Mouse (Mus musculus): ENCODE results near the gene Nus1. TPM values are rescaled to one million over a fixed set of nuclear protein-coding genes. Genes with fewer than 3 reads are reported as not detected.

Gene Nus1
- total RNA-seq, 1 experiment, result 38.4 TPM

DNA sequence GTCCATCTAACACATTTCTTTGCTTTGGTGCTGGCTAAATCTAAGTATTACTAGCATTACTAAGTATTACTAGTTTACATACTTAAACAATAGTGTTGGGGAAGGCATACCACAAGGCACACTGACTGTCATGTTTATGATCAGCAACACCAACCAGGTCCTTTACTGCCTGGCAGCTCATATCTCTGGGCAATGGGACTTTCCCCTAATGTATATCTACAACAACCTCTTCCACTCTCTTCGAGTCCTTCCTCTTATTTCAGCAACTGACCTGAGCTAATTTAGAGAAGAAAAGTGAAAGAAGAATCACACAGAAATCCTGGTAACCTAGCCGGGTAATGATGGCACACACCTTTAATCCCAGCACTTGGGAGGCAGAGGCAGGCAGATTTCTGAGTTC is 40.9 kb upstream of the Nus1 start:
- Histone ChIP-seq H3K9ac (ENCODE audit: insufficient read depth, low read depth, low read length, poor library complexity, severe bottlenecking) (no peak overlapping the region), H3K27ac (ENCODE audit: insufficient read depth, low read depth, low read length, poor library complexity, severe bottlenecking) (no peak overlapping the region), H3K36me3 (ENCODE audit: control insufficient read depth, insufficient read depth, low read length, poor library complexity, severe bottlenecking) (no peaks in the 10 kb centered on the region), H3K4me3 (ENCODE audit: insufficient read depth in 1 of 2, low read depth in 1 of 2, low read length in 2 of 2, poor library complexity in 1 of 2, severe bottlenecking in 1 of 2) (no peak overlapping the region), H3K9me3 (ENCODE audit: control insufficient read depth, insufficient read depth, low read depth, low read length) (no peaks in the 10 kb centered on the region), H3K4me1 (ENCODE audit: control insufficient read depth in 2 of 2, insufficient read depth in 2 of 2, low read length in 2 of 2, poor library complexity in 1 of 2) (peaks cover 0 to 6% of the 10 kb centered on the region in 2 experiments; a peak in 1 of 4 replicates)
- in situ Hi-C loops (cut with MboI; ENCODE audit: low sequenced_read_pairs in 2 of 2, unreplicated experiment in 2 of 2), result loop anchor here in 1 of 2 experiments (25.0 kb wide), 2 partner anchors 239 to 589 kb away; no protein-coding TSS in a partner anchor
- TF ChIP-seq ZNF384 (IDR thresholded peaks at IDR 0.05; ENCODE audit: low read depth, low read length), result no peak
- no peak for TF ChIP-seq MAFK (IDR thresholded peaks at IDR 0.05; ENCODE audit: insufficient read depth, low read depth, low read length)
- no peak for TF ChIP-seq HCFC1 (IDR thresholded peaks at IDR 0.05; ENCODE audit: borderline replicate concordance, insufficient read depth, low read length)
- no peak for TF ChIP-seq ZC3H11A (IDR thresholded peaks at IDR 0.05; ENCODE audit: borderline replicate concordance, low read depth, low read length)
- TF ChIP-seq CHD2 (IDR thresholded peaks at IDR 0.05; ENCODE audit: low read depth, low read length), result no peak
- DNase-seq (ENCODE audit: low read depth, low spot score), result no peak

DNA sequence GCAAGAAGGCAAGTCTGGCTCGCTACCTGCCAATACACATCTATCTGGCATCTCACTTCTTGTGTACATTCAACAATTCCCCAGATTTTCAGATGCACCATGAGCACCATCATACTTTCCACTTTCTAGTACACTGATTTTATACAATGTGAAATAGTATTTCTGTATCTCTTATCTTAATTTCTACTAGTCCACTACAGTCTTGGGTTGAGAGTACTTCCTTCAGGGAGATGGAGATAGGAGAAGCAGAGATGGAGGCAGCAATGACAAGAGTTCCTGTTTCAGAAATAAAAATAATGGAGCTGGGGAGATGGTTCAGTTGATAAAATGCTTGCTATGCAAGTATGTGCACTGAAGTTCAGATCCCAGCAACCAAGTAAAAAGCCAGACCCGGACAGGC is 39.5 kb upstream of the Nus1 start:
- peaks cover 0 to 6% of the 10 kb centered on the region in 2 experiments; a peak in 1 of 4 replicates for H3K4me1 ChIP-seq (ENCODE audit: control insufficient read depth in 2 of 2, insufficient read depth in 2 of 2, low read length in 2 of 2, poor library complexity in 1 of 2)
- no peak overlapping the region for H3K9ac ChIP-seq (ENCODE audit: insufficient read depth, low read depth, low read length, poor library complexity, severe bottlenecking)
- in situ Hi-C loops (cut with MboI; ENCODE audit: low sequenced_read_pairs in 2 of 2, unreplicated experiment in 2 of 2), result loop anchor here in 1 of 2 experiments (25.0 kb wide), 2 partner anchors 241 to 591 kb away; no protein-coding TSS in a partner anchor
- H3K27ac ChIP-seq (ENCODE audit: insufficient read depth, low read depth, low read length, poor library complexity, severe bottlenecking), result no peak overlapping the region
- H3K4me3 ChIP-seq (ENCODE audit: insufficient read depth in 1 of 2, low read depth in 1 of 2, low read length in 2 of 2, poor library complexity in 1 of 2, severe bottlenecking in 1 of 2), result no peak overlapping the region
- TF ChIP-seq CHD2 (IDR thresholded peaks at IDR 0.05; ENCODE audit: low read depth, low read length) (no peak), MAFK (IDR thresholded peaks at IDR 0.05; ENCODE audit: insufficient read depth, low read depth, low read length) (no peak), ZC3H11A (IDR thresholded peaks at IDR 0.05; ENCODE audit: borderline replicate concordance, low read depth, low read length) (no peak), HCFC1 (IDR thresholded peaks at IDR 0.05; ENCODE audit: borderline replicate concordance, insufficient read depth, low read length) (no peak), ZNF384 (IDR thresholded peaks at IDR 0.05; ENCODE audit: low read depth, low read length) (no peak)
- no peaks in the 10 kb centered on the region for H3K9me3 ChIP-seq (ENCODE audit: control insufficient read depth, insufficient read depth, low read depth, low read length)
- DNase-seq (ENCODE audit: low read depth, low spot score), result no peak
- no peaks in the 10 kb centered on the region for H3K36me3 ChIP-seq (ENCODE audit: control insufficient read depth, insufficient read depth, low read length, poor library complexity, severe bottlenecking)

DNA sequence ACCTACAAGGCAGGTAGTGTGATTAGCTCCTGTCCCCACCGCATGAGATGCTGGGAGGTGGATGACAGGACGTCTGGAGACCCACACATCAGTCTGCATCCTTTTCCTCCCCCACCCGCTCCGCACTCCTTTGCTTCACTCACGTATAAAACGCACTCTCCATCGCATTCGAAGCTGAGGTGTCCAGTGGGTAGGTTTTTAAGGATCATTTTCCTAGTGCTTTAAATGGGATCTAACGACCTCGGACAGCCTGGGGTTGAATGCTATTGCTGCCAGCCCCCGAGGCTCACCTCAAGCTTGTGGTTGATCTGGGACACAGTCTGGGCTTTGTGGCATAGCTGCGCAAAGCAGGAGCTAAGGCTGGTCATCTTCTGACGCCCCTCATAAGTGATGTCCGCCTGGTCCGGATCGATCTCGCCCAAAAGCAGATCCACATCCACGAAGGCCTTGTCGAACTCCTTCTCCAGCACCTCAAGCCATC is 36.0 kb upstream of the Nus1 start:
- 0 out of 2 replicates have a peak overlapping the region, but pooled peaks have one; percentile 36 for H3K27ac ChIP-seq (ENCODE audit: insufficient read depth, low read depth, low read length, poor library complexity, severe bottlenecking)
- no peaks in the 10 kb centered on the region for H3K9me3 ChIP-seq (ENCODE audit: control insufficient read depth, insufficient read depth, low read depth, low read length)
- DNase-seq (ENCODE audit: low read depth, low spot score), result peak; percentile 19
- peaks cover 0 to 6% of the 10 kb centered on the region in 2 experiments; a peak in 1 of 4 replicates for H3K4me1 ChIP-seq (ENCODE audit: control insufficient read depth in 2 of 2, insufficient read depth in 2 of 2, low read length in 2 of 2, poor library complexity in 1 of 2)
- peak overlapping the region; percentile 92 for H3K9ac ChIP-seq (ENCODE audit: insufficient read depth, low read depth, low read length, poor library complexity, severe bottlenecking)
- TF ChIP-seq ZNF384 (IDR thresholded peaks at IDR 0.05; ENCODE audit: low read depth, low read length), result no peak
- no peak for TF ChIP-seq HCFC1 (IDR thresholded peaks at IDR 0.05; ENCODE audit: borderline replicate concordance, insufficient read depth, low read length)
- no peak for TF ChIP-seq ZC3H11A (IDR thresholded peaks at IDR 0.05; ENCODE audit: borderline replicate concordance, low read depth, low read length)
- TF ChIP-seq CHD2 (IDR thresholded peaks at IDR 0.05; ENCODE audit: low read depth, low read length), result no peak
- no peak for TF ChIP-seq MAFK (IDR thresholded peaks at IDR 0.05; ENCODE audit: insufficient read depth, low read depth, low read length)
- peak overlapping the region; percentile 75 to 99 for H3K4me3 ChIP-seq (ENCODE audit: insufficient read depth in 1 of 2, low read depth in 1 of 2, low read length in 2 of 2, poor library complexity in 1 of 2, severe bottlenecking in 1 of 2)
- H3K36me3 ChIP-seq (ENCODE audit: control insufficient read depth, insufficient read depth, low read length, poor library complexity, severe bottlenecking), result no peaks in the 10 kb centered on the region
- in situ Hi-C loops (cut with MboI; ENCODE audit: low sequenced_read_pairs in 2 of 2, unreplicated experiment in 2 of 2), result loop anchor here (10.0 to 25.0 kb wide), 3 partner anchors 167 to 594 kb away; no protein-coding TSS in a partner anchor

DNA sequence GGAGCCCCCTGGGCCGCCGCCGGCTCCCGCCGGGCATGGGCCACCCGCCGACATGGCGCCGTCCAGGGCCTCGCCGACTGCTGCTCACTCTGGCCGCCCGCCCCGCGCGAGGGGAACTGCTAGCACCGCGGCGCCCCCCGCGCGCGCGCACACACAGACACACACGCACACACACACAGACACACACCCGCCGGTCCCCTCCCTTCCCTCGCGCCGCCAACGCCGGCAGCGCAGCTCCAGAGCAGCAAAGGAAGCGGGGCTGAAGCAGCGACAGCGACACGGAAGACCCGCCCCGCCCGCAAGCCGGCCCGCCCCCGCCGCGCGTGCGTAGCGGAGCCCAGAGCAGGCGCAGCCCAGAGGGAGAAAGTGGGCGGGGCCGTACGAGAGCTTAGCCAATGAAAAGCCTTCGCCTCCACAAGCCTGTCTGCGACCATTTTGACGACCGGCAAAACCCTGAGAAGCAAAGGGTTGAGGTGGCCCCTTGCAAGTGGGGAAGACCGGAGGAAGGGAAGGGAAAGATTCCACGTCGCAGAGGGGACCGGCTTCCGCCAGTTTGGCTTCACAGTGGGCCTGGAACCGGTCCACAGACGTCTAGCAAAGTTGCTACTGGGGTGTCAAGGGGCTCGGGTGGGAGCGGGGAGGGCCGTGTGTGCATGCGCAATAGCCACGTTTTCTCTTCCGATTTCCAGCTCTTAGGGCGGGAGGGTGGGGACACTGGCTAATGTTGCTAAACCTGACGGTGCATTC is 35.3 kb upstream of the Nus1 start, which contains the start of gene Gopc:
Gene Gopc, minus strand, starts transcription at position 280 of the 747 bp plus-strand sequence.
- peak within 1 kb of the TSS; percentile 75 to 99 for H3K4me3 ChIP-seq (ENCODE audit: insufficient read depth in 1 of 2, low read depth in 1 of 2, low read length in 2 of 2, poor library complexity in 1 of 2, severe bottlenecking in 1 of 2)
- DNase-seq (ENCODE audit: low read depth, low spot score), result peak; percentile 96
- in situ Hi-C loops (cut with MboI; ENCODE audit: low sequenced_read_pairs in 2 of 2, unreplicated experiment in 2 of 2), result loop anchor here (10.0 to 25.0 kb wide), 3 partner anchors 167 to 595 kb away; no protein-coding TSS in a partner anchor
- peaks cover 0 to 6% of the 10 kb centered on the region in 2 experiments; a peak in 1 of 4 replicates for H3K4me1 ChIP-seq (ENCODE audit: control insufficient read depth in 2 of 2, insufficient read depth in 2 of 2, low read length in 2 of 2, poor library complexity in 1 of 2)
- peak within 1 kb of the TSS; percentile 94 for H3K9ac ChIP-seq (ENCODE audit: insufficient read depth, low read depth, low read length, poor library complexity, severe bottlenecking)
- TF ChIP-seq HCFC1 (IDR thresholded peaks at IDR 0.05; ENCODE audit: borderline replicate concordance, insufficient read depth, low read length) (0 out of 2 replicates have a peak, but pooled peaks have one; percentile 38), MAFK (IDR thresholded peaks at IDR 0.05; ENCODE audit: insufficient read depth, low read depth, low read length) (no peak)
- peak within 1 kb of the TSS; percentile 71 for H3K27ac ChIP-seq (ENCODE audit: insufficient read depth, low read depth, low read length, poor library complexity, severe bottlenecking)
- no peaks in the 10 kb centered on the region for H3K9me3 ChIP-seq (ENCODE audit: control insufficient read depth, insufficient read depth, low read depth, low read length)
- no peaks in the 10 kb centered on the region for H3K36me3 ChIP-seq (ENCODE audit: control insufficient read depth, insufficient read depth, low read length, poor library complexity, severe bottlenecking)
